Mouse (Mus musculus): ENCODE measurements around the gene Trio.

DNA sequence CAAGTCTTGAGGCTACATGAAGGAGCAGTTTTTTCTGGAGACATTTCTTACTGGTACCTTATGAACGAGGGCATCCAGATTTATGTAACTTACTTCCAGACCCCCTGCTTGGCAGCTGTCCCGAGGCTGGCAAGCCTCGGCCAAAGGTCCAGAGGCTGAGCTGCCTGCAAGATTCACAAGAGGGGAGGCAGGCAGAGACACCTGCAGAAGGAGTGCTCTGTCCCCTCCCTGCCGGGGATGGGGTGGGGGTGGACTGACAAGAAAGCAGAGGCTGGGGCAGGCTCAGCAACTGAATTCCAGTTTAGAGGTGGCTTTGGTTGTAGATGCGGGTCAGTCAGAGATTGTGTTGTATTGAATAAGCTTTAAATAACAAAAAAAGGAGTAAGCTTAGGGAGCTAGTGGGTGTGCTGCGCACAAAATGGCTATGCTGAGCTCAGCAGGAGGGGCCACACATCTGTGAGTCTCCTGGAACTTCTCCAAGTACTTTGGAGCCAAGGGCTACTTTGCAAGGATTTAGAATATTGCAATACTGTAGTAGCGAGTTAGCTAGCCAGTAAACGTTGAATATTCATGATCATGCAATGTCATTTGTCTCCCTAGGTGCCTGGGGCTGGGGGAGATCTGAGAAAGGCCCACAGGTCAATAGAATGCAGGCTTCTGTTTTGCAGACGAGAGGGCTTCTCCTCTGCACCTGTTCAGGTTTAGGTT is 15.7 kb upstream of the Trio start:
- TF ChIP-seq CTCF (IDR thresholded peaks at IDR 0.05; ENCODE audit: extremely low read depth, insufficient read depth, low read length) (no peak), POLR2A (IDR thresholded peaks at IDR 0.05; ENCODE audit: extremely low read depth, insufficient read depth, low read length) (no peak)
